Mouse (Mus musculus) liver, embryonic 12.5 days (tissue): ENCODE measurements around the gene Smyd5. TPM values are rescaled to one million over a fixed set of nuclear protein-coding genes. Genes with fewer than 3 reads are reported as not detected.
"Not testable (repeated sequence)": the region's sequence is repeated elsewhere in the genome, so short reads cannot be mapped to it uniquely, and the experiment has no call there.

Source experiments
- ATAC-seq: fragments of 200-750 bp; cut with Nextera tagmentation; 2 replicates; pipeline ENCODE4 v1.8.0; 2017; ENCODE audit warnings: moderate number of reproducible peaks, mild to moderate bottlenecking, moderate library complexity
- H3K27ac ChIP-seq: fragments of 300-500 bp; sonication (generic); 2 replicates; pipeline ENCODE4 v1.5.1; 2016; ENCODE audit warnings: mild to moderate bottlenecking
- H3K27me3 ChIP-seq: fragments of 300-500 bp; sonication (generic); replicated peaks from 2 replicates; pipeline ENCODE4 v1.6.1; 2016; ENCODE audit warnings: mild to moderate bottlenecking, moderate library complexity
- H3K36me3 ChIP-seq: fragments of 300-500 bp; sonication (generic); 2 replicates; pipeline ENCODE4 v1.6.1; 2016; ENCODE audit warnings: mild to moderate bottlenecking, moderate library complexity
- H3K4me1 ChIP-seq: fragments of 300-500 bp; sonication (generic); 2 replicates; pipeline ENCODE4 v1.6.1; 2016
- H3K4me2 ChIP-seq: fragments of 300-500 bp; sonication (generic); 2 replicates; pipeline ENCODE4 v1.6.1; 2016; ENCODE audit warnings: mild to moderate bottlenecking, moderate library complexity
- H3K4me3 ChIP-seq: fragments of 300-500 bp; sonication (generic); 2 replicates; pipeline ENCODE4 v1.5.1; 2016; ENCODE audit warnings: mild to moderate bottlenecking, moderate library complexity
- H3K9ac ChIP-seq: fragments of 300-500 bp; sonication (generic); 2 replicates; pipeline ENCODE4 v1.6.1; 2016; ENCODE audit warnings: mild to moderate bottlenecking, moderate library complexity
- H3K9me3 ChIP-seq: fragments of 300-500 bp; sonication (generic); replicated peaks from 2 replicates; pipeline ENCODE4 v1.6.1; 2016; ENCODE audit warnings: mild to moderate bottlenecking, moderate library complexity
- WGBS: fragments of 180-500 bp; shearing (Covaris S2); methylation state at CpG from one replicate; pipeline ENCODE4 v1.1.7; 2016; ENCODE audit not compliant: insufficient replicate concordance; 5-methylcytosine and 5-hydroxymethylcytosine counted together
- polyA plus RNA-seq: library from polyadenylated mRNA; unstranded; fragments of >200 nt; fragmentation: Nextera tagmentation; extraction: Ambion mirVana; gene quantifications from 2 replicates; pipeline ENCODE4 v1.2.1, GENCODE M21; 2016

The Smyd5 gene
- polyA plus RNA-seq, 1 experiment from 2014 or later = 45.4 TPM

GRCm38 (mm10) chr6:85419150-85419549 lies 12.6 kb upstream of the Smyd5 start:
- H3K4me2 ChIP-seq = no peak overlapping the region
- H3K4me3 ChIP-seq = no peak overlapping the region
- no peaks in the 10 kb centered on the region for H3K4me1 ChIP-seq
- no peak for ATAC-seq
- no peaks in the 10 kb centered on the region for H3K9me3 ChIP-seq
- no peak overlapping the region for H3K9ac ChIP-seq
- no peak overlapping the region for H3K27ac ChIP-seq
- no peaks in the 10 kb centered on the region for H3K36me3 ChIP-seq
- 71% methylated on average over 2 of the region's 2 CpGs for WGBS
- peaks cover 50% of the 10 kb centered on the region for H3K27me3 ChIP-seq

GRCm38 (mm10) chr6:85423836-85424379 lies 7.9 kb upstream of the Smyd5 start, which contains the start of gene Noto:
TSS of gene Noto (plus strand) at chr6:85423886.
- H3K36me3 ChIP-seq = no peaks in the 10 kb centered on the region
- no peak within 1 kb of the TSS for H3K9ac ChIP-seq
- no peak for ATAC-seq
- H3K4me1 ChIP-seq = no peaks in the 10 kb centered on the region
- peaks cover 78% of the 10 kb centered on the region for H3K27me3 ChIP-seq
- peak within 1 kb of the TSS; percentile 12; the same call in 1 of the 2 replicates for H3K4me2 ChIP-seq
- no peaks in the 10 kb centered on the region for H3K9me3 ChIP-seq
- no peak within 1 kb of the TSS for H3K4me3 ChIP-seq
- H3K27ac ChIP-seq = no peak within 1 kb of the TSS
- WGBS = 20% methylated on average over 28 of the region's 28 CpGs

GRCm38 (mm10) chr6:85431274-85431841 lies 431 bp upstream of the Smyd5 start:
- WGBS = 46% methylated on average over 8 of the region's 8 CpGs
- Histone ChIP-seq H3K4me2 (peak overlapping the region; percentile 93), H3K4me3 (peak overlapping the region; percentile 92), H3K9me3 (no peaks in the 10 kb centered on the region), H3K27me3 (peaks cover 37% of the 10 kb centered on the region), H3K27ac (no peak overlapping the region), H3K36me3 (no peaks in the 10 kb centered on the region), H3K4me1 (peaks cover 30% of the 10 kb centered on the region), H3K9ac (peak overlapping the region; percentile 80)
- no peak for ATAC-seq

GRCm38 (mm10) chr6:85433865-85434264 lies 2.1 kb downstream of the Smyd5 start:
- Histone ChIP-seq H3K4me2 (peak overlapping the region; percentile 93; the same call in 1 of the 2 replicates), H3K27ac (peak overlapping the region; percentile 39; the same call in 1 of the 2 replicates), H3K9ac (no peak overlapping the region), H3K4me1 (peaks cover 30% of the 10 kb centered on the region), H3K36me3 (peaks cover 13% of the 10 kb centered on the region), H3K4me3 (no peak overlapping the region), H3K9me3 (no peaks in the 10 kb centered on the region), H3K27me3 (peaks cover 14% of the 10 kb centered on the region; the same call in 1 of the 2 replicates)
- WGBS = 62% methylated on average over 5 of the region's 5 CpGs
- no peak for ATAC-seq

- H3K27ac ChIP-seq = no peak overlapping the region
- peaks cover 36% of the 10 kb centered on the region for H3K36me3 ChIP-seq
- H3K4me3 ChIP-seq = no peak overlapping the region
- no peak overlapping the region for H3K4me2 ChIP-seq
- H3K27me3 ChIP-seq = no peaks in the 10 kb centered on the region
- H3K9ac ChIP-seq = no peak overlapping the region
- 57% methylated on average over 1 of the region's 1 CpGs for WGBS
- ATAC-seq = no peak
- H3K4me1 ChIP-seq = peaks cover 30% of the 10 kb centered on the region
- no peaks in the 10 kb centered on the region for H3K9me3 ChIP-seq
Measured at GRCm38 (mm10) chr6:85436204-85436603, 4.4 kb downstream of the Smyd5 start.

GRCm38 (mm10) chr6:85436631-85437030 lies 4.8 kb downstream of the Smyd5 start:
- 73% methylated on average over 5 of the region's 6 CpGs for WGBS

GRCm38 (mm10) chr6:85441142-85441541 lies 9.4 kb downstream of the Smyd5 start:
- H3K4me2 ChIP-seq = no peak overlapping the region
- no peaks in the 10 kb centered on the region for H3K27me3 ChIP-seq
- no peak for ATAC-seq
- H3K36me3 ChIP-seq = peaks cover 86% of the 10 kb centered on the region
- no peak overlapping the region for H3K4me3 ChIP-seq
- H3K4me1 ChIP-seq = no peaks in the 10 kb centered on the region
- H3K9me3 ChIP-seq = no peaks in the 10 kb centered on the region
- H3K27ac ChIP-seq = no peak overlapping the region
- no peak overlapping the region for H3K9ac ChIP-seq
- WGBS = 74% methylated on average over 4 of the region's 4 CpGs

More at GRCm38 (mm10) chr6:85436631-85437030, 4.8 kb downstream of the Smyd5 start:
- no peak overlapping the region for H3K4me2 ChIP-seq
- H3K9me3 ChIP-seq = no peaks in the 10 kb centered on the region
- peaks cover 41% of the 10 kb centered on the region for H3K36me3 ChIP-seq
- peaks cover 26% of the 10 kb centered on the region for H3K4me1 ChIP-seq
- H3K4me3 ChIP-seq = no peak overlapping the region
- no peak for ATAC-seq
- no peak overlapping the region for H3K9ac ChIP-seq
- no peaks in the 10 kb centered on the region for H3K27me3 ChIP-seq
- H3K27ac ChIP-seq = no peak overlapping the region

GRCm38 (mm10) chr6:85443488-85444233 lies 11.9 kb downstream of the Smyd5 start:
- no peak overlapping the region for H3K27ac ChIP-seq
- no peaks in the 10 kb centered on the region for H3K9me3 ChIP-seq
- H3K36me3 ChIP-seq = peaks cover 99% of the 10 kb centered on the region
- whole genome bisulfite sequencing = 80% methylated on average over 3 of the region's 3 CpGs
- H3K4me1 ChIP-seq = no peaks in the 10 kb centered on the region
- H3K4me2 ChIP-seq = no peak overlapping the region
- H3K27me3 ChIP-seq = no peaks in the 10 kb centered on the region
- ATAC-seq = no peak
- H3K4me3 ChIP-seq = no peak overlapping the region
- H3K9ac ChIP-seq = no peak overlapping the region

GRCm38 (mm10) chr6:85444266-85444965 lies 12.6 kb downstream of the Smyd5 start:
- Histone ChIP-seq H3K4me3 (no peak overlapping the region), H3K36me3 (peaks cover 93% of the 10 kb centered on the region), H3K27ac (no peak overlapping the region; the same call in 1 of the 2 replicates), H3K9ac (no peak overlapping the region), H3K27me3 (no peaks in the 10 kb centered on the region), H3K4me2 (no peak overlapping the region), H3K4me1 (no peaks in the 10 kb centered on the region), H3K9me3 (no peaks in the 10 kb centered on the region)
- ATAC-seq = no peak
- 78% methylated on average over 8 of the region's 8 CpGs for WGBS

- peaks cover 8% of the 10 kb centered on the region for H3K4me1 ChIP-seq
- no peaks in the 10 kb centered on the region for H3K9me3 ChIP-seq
- H3K27me3 ChIP-seq = no peaks in the 10 kb centered on the region
- H3K9ac ChIP-seq = no peak overlapping the region
- no peak for ATAC-seq
- WGBS = 77% methylated on average over 5 of the region's 5 CpGs
- peaks cover 84% of the 10 kb centered on the region for H3K36me3 ChIP-seq
- H3K27ac ChIP-seq = no peak overlapping the region
- H3K4me2 ChIP-seq = no peak overlapping the region
- H3K4me3 ChIP-seq = no peak overlapping the region
Measured at GRCm38 (mm10) chr6:85445286-85445685, 13.5 kb downstream of the Smyd5 start.

GRCm38 (mm10) chr6:85447351-85447750 lies 15.6 kb downstream of the Smyd5 start:
- ATAC-seq = no peak
- Histone ChIP-seq H3K27ac (no peak overlapping the region), H3K4me3 (no peak overlapping the region), H3K9me3 (no peaks in the 10 kb centered on the region), H3K4me1 (peaks cover 13% of the 10 kb centered on the region), H3K4me2 (no peak overlapping the region), H3K36me3 (peaks cover 64% of the 10 kb centered on the region), H3K9ac (no peak overlapping the region), H3K27me3 (no peaks in the 10 kb centered on the region)
- 86% methylated on average over 6 of the region's 6 CpGs for WGBS

GRCm38 (mm10) chr6:85450140-85450539 lies 18.4 kb downstream of the Smyd5 start:
- peak overlapping the region; percentile 81; the same call in 1 of the 2 replicates for H3K27ac ChIP-seq

More at GRCm38 (mm10) chr6:85450140-85450539, 18.4 kb downstream of the Smyd5 start:
- H3K9ac ChIP-seq = peak overlapping the region; percentile 86
- H3K9me3 ChIP-seq, ATAC-seq, H3K27me3 ChIP-seq: not testable (repeated sequence)
- peaks cover 40% of the 10 kb centered on the region for H3K4me1 ChIP-seq
- WGBS = 48% methylated on average over 1 of the region's 1 CpGs
- H3K4me3 ChIP-seq = peak overlapping the region; percentile 85
- peaks cover 44% of the 10 kb centered on the region for H3K36me3 ChIP-seq
- H3K4me2 ChIP-seq = peak overlapping the region; percentile 96
